Mouse (Mus musculus): ENCODE data around the gene Maml2. TPM values are rescaled to one million over a fixed set of nuclear protein-coding genes. Genes with fewer than 3 reads are reported as not detected.

The Maml2 gene
- polyA plus RNA-seq (2015; fragmentation: Nextera tagmentation; extraction: Ambion mirVana), result 11.0 and 11.5 TPM in 2 replicates

DNA sequence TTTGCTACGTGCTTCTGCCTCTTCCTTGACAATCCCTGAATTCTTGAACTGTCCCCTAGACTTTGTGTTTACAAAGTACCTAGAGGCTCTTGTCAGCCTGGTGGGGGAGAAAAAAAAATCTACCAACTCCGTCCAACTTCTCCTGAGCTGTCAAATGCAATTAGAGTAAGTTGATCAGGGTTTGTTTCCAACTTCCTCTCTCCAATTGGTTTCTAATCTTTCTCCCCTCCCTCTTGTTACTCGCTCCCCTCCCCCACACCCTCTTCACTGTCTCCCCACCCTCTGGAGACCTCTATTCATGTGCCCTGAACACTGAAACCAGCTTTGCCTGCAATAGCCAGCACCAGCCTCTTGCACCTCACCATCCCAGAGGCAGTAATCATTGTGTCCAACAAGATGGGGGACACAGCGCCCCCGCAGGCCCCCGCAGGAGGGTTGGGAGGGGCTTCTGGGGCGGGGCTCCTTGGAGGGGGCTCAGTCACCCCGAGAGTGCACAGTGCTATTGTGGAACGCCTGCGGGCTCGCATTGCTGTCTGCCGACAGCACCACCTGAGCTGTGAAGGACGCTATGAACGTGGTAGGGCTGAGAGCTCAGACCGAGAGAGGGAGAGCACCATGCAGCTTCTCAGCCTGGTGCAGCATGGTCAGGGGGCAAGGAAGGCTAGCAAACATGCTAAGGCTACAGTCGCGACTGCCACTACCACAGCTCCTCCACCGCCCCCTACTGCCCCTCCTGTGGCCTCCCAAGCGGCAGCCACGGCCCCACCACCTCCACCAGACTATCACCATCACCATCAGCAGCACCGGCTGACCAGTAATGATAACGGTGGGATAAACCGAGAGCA, at the start of gene Maml2:
TSS of gene Maml2 (plus strand) at position 290 of the 845 bp plus-strand sequence.
- Histone ChIP-seq H3K27me3 (no peaks in the 10 kb centered on the region), H3K9ac (replicated peaks) (peak within 1 kb of the TSS; percentile 74), H3K36me3 (no peaks in the 10 kb centered on the region), H3K4me2 (replicated peaks) (peak within 1 kb of the TSS; percentile 85), H3K4me1 (replicated peaks) (peaks cover 59% of the 10 kb centered on the region), H3K9me3 (no peaks in the 10 kb centered on the region), H3K4me3 (replicated peaks) (peak within 1 kb of the TSS; percentile 59), H3K27ac (peak within 1 kb of the TSS; percentile 83)
- ATAC-seq, result peak; percentile 83
- WGBS, result 0% methylated on average over 23 of the region's 23 CpGs

GRCm38 (mm10) chr9:13248104-13248503, 49.7 kb upstream of the Maml2 start:
- Histone ChIP-seq H3K27me3 (no peaks in the 10 kb centered on the region), H3K36me3 (no peaks in the 10 kb centered on the region; the same call in 1 of the 2 replicates), H3K27ac (no peak overlapping the region), H3K4me3 (replicated peaks) (no peak overlapping the region), H3K4me2 (replicated peaks) (peak overlapping the region; percentile 81; the same call in 1 of the 2 replicates), H3K9me3 (no peaks in the 10 kb centered on the region), H3K4me1 (replicated peaks) (peaks cover 24% of the 10 kb centered on the region), H3K9ac (replicated peaks) (no peak overlapping the region; the same call in 1 of the 2 replicates)
- no peak for ATAC-seq
- WGBS, result 95% methylated on average over 4 of the region's 4 CpGs

- H3K27me3 ChIP-seq, result no peaks in the 10 kb centered on the region
- 86% methylated on average over 2 of the region's 2 CpGs for WGBS
- no peak overlapping the region for H3K4me2 ChIP-seq (replicated peaks)
- no peaks in the 10 kb centered on the region for H3K9me3 ChIP-seq
- H3K4me1 ChIP-seq (replicated peaks), result peaks cover 8% of the 10 kb centered on the region
- no peak overlapping the region for H3K27ac ChIP-seq
- H3K36me3 ChIP-seq, result no peaks in the 10 kb centered on the region; the same call in 1 of the 2 replicates
- no peak overlapping the region for H3K4me3 ChIP-seq (replicated peaks)
- ATAC-seq, result no peak
- no peak overlapping the region for H3K9ac ChIP-seq (replicated peaks)
These were observed 46.5 kb upstream of the Maml2 start for GRCm38 (mm10) chr9:13251251-13251650.

- H3K4me1 ChIP-seq (replicated peaks), result no peaks in the 10 kb centered on the region
- no peaks in the 10 kb centered on the region for H3K27me3 ChIP-seq
- no peak overlapping the region for H3K9ac ChIP-seq (replicated peaks)
- no peaks in the 10 kb centered on the region for H3K9me3 ChIP-seq
- no peak overlapping the region for H3K4me2 ChIP-seq (replicated peaks)
- H3K4me3 ChIP-seq (replicated peaks), result no peak overlapping the region
- H3K36me3 ChIP-seq, result no peaks in the 10 kb centered on the region; the same call in 1 of the 2 replicates
- no peak overlapping the region for H3K27ac ChIP-seq
- 100% methylated on average over 1 of the region's 1 CpGs for WGBS
- ATAC-seq, result no peak
These were observed 41.0 kb upstream of the Maml2 start for GRCm38 (mm10) chr9:13256726-13257125.

GRCm38 (mm10) chr9:13258173-13258572, 39.6 kb upstream of the Maml2 start:
- H3K4me1 ChIP-seq (replicated peaks), result no peaks in the 10 kb centered on the region
- ATAC-seq, result no peak
- H3K27ac ChIP-seq, result no peak overlapping the region
- H3K36me3 ChIP-seq, result no peaks in the 10 kb centered on the region
- WGBS, result 97% methylated on average over 2 of the region's 2 CpGs
- H3K9me3 ChIP-seq, result no peaks in the 10 kb centered on the region
- no peak overlapping the region for H3K9ac ChIP-seq (replicated peaks)
- H3K27me3 ChIP-seq, result no peaks in the 10 kb centered on the region
- no peak overlapping the region for H3K4me2 ChIP-seq (replicated peaks)
- no peak overlapping the region for H3K4me3 ChIP-seq (replicated peaks)

DNA sequence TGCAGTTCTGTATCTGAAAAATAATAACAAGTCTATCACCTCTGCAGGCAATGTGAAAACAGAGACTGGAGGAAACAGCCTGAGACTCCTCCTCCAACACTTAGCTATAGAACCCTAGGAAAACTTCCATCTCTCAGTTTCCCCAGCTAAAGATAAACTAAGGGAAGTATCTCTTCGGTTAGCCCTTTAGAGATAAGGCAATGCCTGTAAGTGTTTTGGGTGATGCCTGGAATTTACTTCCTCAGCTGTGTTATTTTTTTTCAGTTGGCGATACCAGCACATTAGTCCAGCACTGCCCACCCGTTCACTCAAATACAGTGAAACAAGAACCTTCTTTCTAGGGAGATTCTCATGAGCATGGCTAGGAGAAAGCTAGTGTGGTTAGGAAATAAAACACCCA, 36.8 kb upstream of the Maml2 start:
- ATAC-seq, result no peak
- Histone ChIP-seq H3K4me3 (replicated peaks) (no peak overlapping the region), H3K4me1 (replicated peaks) (no peaks in the 10 kb centered on the region), H3K9ac (replicated peaks) (no peak overlapping the region), H3K27me3 (no peaks in the 10 kb centered on the region), H3K27ac (no peak overlapping the region), H3K4me2 (replicated peaks) (no peak overlapping the region), H3K9me3 (no peaks in the 10 kb centered on the region), H3K36me3 (no peaks in the 10 kb centered on the region)
- 93% methylated on average over 3 of the region's 3 CpGs for WGBS

DNA sequence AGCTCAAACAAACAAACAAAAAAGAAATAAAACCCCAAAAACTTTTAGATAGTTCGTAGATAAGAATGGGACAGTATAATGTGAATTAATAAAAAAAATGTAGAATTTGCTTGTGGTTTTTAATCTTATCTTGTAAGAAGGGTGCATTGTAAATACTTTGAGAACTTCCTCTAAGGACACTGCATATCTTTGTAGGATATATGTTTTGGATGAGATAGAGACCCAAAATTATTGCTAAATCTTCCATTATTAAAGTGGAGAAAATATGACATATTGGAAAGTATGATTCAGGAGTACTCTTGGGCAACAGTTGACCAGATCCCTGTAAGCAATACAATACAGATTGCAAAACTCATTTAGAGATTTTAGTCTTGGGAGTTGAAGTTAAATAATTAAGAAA, 24.5 kb upstream of the Maml2 start:
- Histone ChIP-seq H3K27me3 (no peaks in the 10 kb centered on the region), H3K4me2 (replicated peaks) (no peak overlapping the region), H3K9ac (replicated peaks) (no peak overlapping the region), H3K27ac (no peak overlapping the region), H3K9me3 (no peaks in the 10 kb centered on the region), H3K4me1 (replicated peaks) (no peaks in the 10 kb centered on the region), H3K4me3 (replicated peaks) (no peak overlapping the region), H3K36me3 (no peaks in the 10 kb centered on the region)
- WGBS, result 87% methylated on average over 1 of the region's 1 CpGs
- ATAC-seq, result no peak

- Histone ChIP-seq H3K27ac (no peak overlapping the region), H3K9me3 (no peaks in the 10 kb centered on the region), H3K27me3 (no peaks in the 10 kb centered on the region), H3K4me1 (replicated peaks) (no peaks in the 10 kb centered on the region), H3K4me2 (replicated peaks) (no peak overlapping the region), H3K36me3 (no peaks in the 10 kb centered on the region), H3K4me3 (replicated peaks) (no peak overlapping the region), H3K9ac (replicated peaks) (no peak overlapping the region)
- ATAC-seq, result no peak
- 71% methylated on average over 2 of the region's 2 CpGs for WGBS
These were observed 10.3 kb upstream of the Maml2 start for GRCm38 (mm10) chr9:13287482-13287881.

GRCm38 (mm10) chr9:13296274-13297121, 1.3 kb upstream of the Maml2 start:
- H3K4me2 ChIP-seq (replicated peaks), result peak overlapping the region; percentile 85
- H3K27ac ChIP-seq, result peak overlapping the region; percentile 83
- peak; percentile 92 for ATAC-seq
- under 1% methylated on average over 28 of the region's 28 CpGs for WGBS
- H3K4me3 ChIP-seq (replicated peaks), result peak overlapping the region; percentile 59
- peak overlapping the region; percentile 74 for H3K9ac ChIP-seq (replicated peaks)
- H3K4me1 ChIP-seq (replicated peaks), result peaks cover 45% of the 10 kb centered on the region
- H3K36me3 ChIP-seq, result no peaks in the 10 kb centered on the region
- no peaks in the 10 kb centered on the region for H3K27me3 ChIP-seq
- no peaks in the 10 kb centered on the region for H3K9me3 ChIP-seq

DNA sequence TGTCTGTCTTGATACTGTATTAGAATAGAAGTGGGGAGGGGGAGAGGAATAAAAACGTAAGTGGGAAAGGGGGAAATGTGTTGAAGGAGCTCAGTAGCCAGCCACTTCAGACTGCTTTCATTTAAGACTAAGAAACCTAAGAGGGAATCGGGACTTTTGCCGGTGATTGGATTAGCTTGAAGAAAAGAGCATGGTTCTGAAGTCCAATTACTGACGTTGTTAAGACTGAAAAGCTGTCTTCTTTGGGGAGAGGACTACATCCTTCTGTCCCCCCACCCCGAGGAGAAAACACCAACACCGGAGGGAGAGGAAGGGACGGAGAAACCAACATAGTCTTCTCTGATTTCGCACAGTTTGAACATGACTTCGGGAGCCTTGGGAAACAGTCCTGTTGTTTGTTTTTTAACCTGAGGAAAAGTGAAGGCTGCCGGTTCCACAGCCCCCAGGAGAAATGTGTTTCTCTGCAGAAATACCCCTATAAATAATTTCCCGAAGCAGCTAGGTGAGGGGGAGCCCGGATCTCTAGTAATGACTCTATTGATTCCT, 562 bp upstream of the Maml2 start:
- Histone ChIP-seq H3K27me3 (no peaks in the 10 kb centered on the region), H3K9me3 (no peaks in the 10 kb centered on the region), H3K27ac (peak overlapping the region; percentile 83), H3K4me2 (replicated peaks) (peak overlapping the region; percentile 85), H3K9ac (replicated peaks) (peak overlapping the region; percentile 74), H3K36me3 (no peaks in the 10 kb centered on the region), H3K4me1 (replicated peaks) (peaks cover 52% of the 10 kb centered on the region), H3K4me3 (replicated peaks) (peak overlapping the region; percentile 59)
- no peak for ATAC-seq
- WGBS, result 0% methylated on average over 12 of the region's 12 CpGs

- peak overlapping the region; percentile 74 for H3K9ac ChIP-seq (replicated peaks)
- H3K4me2 ChIP-seq (replicated peaks), result peak overlapping the region; percentile 85
- H3K9me3 ChIP-seq, result no peaks in the 10 kb centered on the region
- H3K27me3 ChIP-seq, result no peaks in the 10 kb centered on the region
- no peak for ATAC-seq
- H3K27ac ChIP-seq, result no peak overlapping the region
- peaks cover 65% of the 10 kb centered on the region for H3K4me1 ChIP-seq (replicated peaks)
- peak overlapping the region; percentile 59 for H3K4me3 ChIP-seq (replicated peaks)
- 26% methylated on average over 9 of the region's 9 CpGs for WGBS
- no peaks in the 10 kb centered on the region for H3K36me3 ChIP-seq
These were observed 739 bp downstream of the Maml2 start for GRCm38 (mm10) chr9:13298513-13298878.

DNA sequence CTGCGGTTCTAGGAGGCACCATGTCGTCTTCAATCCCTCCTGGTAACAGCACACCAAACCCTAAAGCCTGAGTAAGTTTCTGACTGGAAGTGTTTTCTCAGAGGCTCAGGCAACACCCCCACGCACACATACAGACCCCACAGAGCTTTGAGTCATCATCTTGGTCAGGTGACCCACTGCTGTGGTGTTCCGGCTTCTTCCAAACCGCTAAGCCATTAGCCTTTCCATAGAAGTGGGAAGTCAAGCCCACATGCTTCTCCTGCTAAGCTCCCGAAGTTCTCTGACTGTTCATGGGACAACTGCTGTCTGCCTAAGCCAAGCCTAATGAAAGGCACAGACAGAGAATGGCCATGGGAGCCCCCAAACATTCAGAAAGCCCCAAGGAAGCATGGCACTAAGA, 1.4 kb downstream of the Maml2 start:
- Histone ChIP-seq H3K4me2 (replicated peaks) (peak overlapping the region; percentile 85), H3K4me1 (replicated peaks) (peaks cover 72% of the 10 kb centered on the region), H3K9ac (replicated peaks) (no peak overlapping the region), H3K4me3 (replicated peaks) (peak overlapping the region; percentile 59), H3K9me3 (no peaks in the 10 kb centered on the region), H3K27me3 (no peaks in the 10 kb centered on the region), H3K27ac (0 out of 2 replicates have a peak overlapping the region, but pooled peaks have one; percentile 3), H3K36me3 (no peaks in the 10 kb centered on the region)
- ATAC-seq, result no peak
- 81% methylated on average over 6 of the region's 6 CpGs for WGBS
